Mouse (Mus musculus) olfactory bulb, adult 2 months (tissue): ENCODE measurements around the gene 1700008O03Rik.

Experiments used
- CTCF ChIP-seq: fragments of 200-500 bp; IDR thresholded peaks from 2 replicates; pipeline ENCODE4 v1.5.1; 2012; ENCODE audit warnings: low read depth, mild to moderate bottlenecking, low read length, moderate library complexity; ENCODE audit not compliant: insufficient read depth
- POLR2A ChIP-seq: fragments of 200-500 bp; IDR thresholded peaks from 2 replicates; pipeline ENCODE4 v1.6.1; 2012; ENCODE audit warnings: mild to moderate bottlenecking, low read depth, low read length, moderate library complexity; ENCODE audit not compliant: insufficient read depth

DNA sequence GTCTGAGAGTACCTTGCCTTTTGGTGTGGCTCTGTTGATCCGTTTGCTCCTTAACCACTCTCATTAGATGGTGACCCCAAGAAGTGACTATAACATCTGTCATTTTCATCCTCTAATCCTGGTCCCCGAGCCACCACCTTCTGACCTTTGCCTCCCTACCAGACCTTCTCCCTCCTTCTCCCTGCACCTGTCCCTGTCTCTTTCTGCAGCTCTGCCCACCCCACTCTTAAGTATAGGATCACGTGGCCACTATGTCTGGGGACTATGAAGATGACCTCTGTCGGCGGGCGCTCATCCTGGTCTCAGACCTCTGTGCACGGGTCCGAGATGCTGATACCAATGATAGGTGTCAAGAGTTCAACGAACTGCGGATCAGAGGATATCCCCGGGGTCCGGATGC, at the start of gene 1700008O03Rik:
- TF ChIP-seq CTCF: no peak
- no peak for TF ChIP-seq POLR2A
